Mouse (Mus musculus) limb, embryonic 14.5 days (tissue): Measurements from ENCODE around the gene Npas2. TPM values are rescaled to one million over a fixed set of nuclear protein-coding genes. Genes with fewer than 3 reads are reported as not detected.

Experiments used
- ATAC-seq: fragments of 200-750 bp; cut with Nextera tagmentation; 2 replicates; pipeline ENCODE4 v1.8.0; 2017; ENCODE audit warnings: low read depth, moderate number of reproducible peaks, moderate TSS enrichment; ENCODE audit not compliant: low FRiP score
- DNase-seq: peaks from one replicate; pipeline ENCODE4 v3.0.0-alpha.2; 2015; ENCODE audit warnings: low spot score
- H3K27ac ChIP-seq: fragments of 300-500 bp; sonication (generic); replicated peaks from 2 replicates; pipeline ENCODE4 v1.5.1; 2014; ENCODE audit warnings: low read depth, mild to moderate bottlenecking, low read length, moderate library complexity, mixed read lengths
- H3K27me3 ChIP-seq: fragments of 300-500 bp; sonication (generic); 2 replicates; pipeline ENCODE4 v1.6.1; 2014; ENCODE audit warnings: low read length, mixed read lengths; ENCODE audit not compliant: control insufficient read depth, insufficient read depth
- H3K36me3 ChIP-seq: fragments of 300-500 bp; sonication (generic); 2 replicates; pipeline ENCODE4 v1.6.1; 2014; ENCODE audit warnings: mild to moderate bottlenecking, low read length, moderate library complexity, mixed read lengths; ENCODE audit not compliant: control insufficient read depth, insufficient read depth
- H3K4me1 ChIP-seq: fragments of 300-500 bp; sonication (generic); 2 replicates; pipeline ENCODE4 v1.6.1; 2014; ENCODE audit warnings: antibody characterized with exemption, low read length, mixed read lengths; ENCODE audit not compliant: control insufficient read depth, insufficient read depth
- H3K4me2 ChIP-seq: fragments of 300-500 bp; sonication (generic); replicated peaks from 2 replicates; pipeline ENCODE4 v1.6.1; 2014; ENCODE audit warnings: low read depth, mild to moderate bottlenecking, low read length, moderate library complexity; ENCODE audit not compliant: severe bottlenecking
- H3K4me3 ChIP-seq: fragments of 300-500 bp; sonication (generic); replicated peaks from 2 replicates; pipeline ENCODE4 v1.5.1; 2014; ENCODE audit warnings: low read length
- H3K9ac ChIP-seq: fragments of 300-500 bp; sonication (generic); 2 replicates; pipeline ENCODE4 v1.6.1; 2014; ENCODE audit warnings: mild to moderate bottlenecking, low read depth, low read length, moderate library complexity; ENCODE audit not compliant: severe bottlenecking
- H3K9me3 ChIP-seq: fragments of 300-500 bp; sonication (generic); 2 replicates; pipeline ENCODE4 v1.6.1; 2016; ENCODE audit warnings: low read length; ENCODE audit not compliant: control insufficient read depth
- POLR2A ChIP-seq: fragments of 200-500 bp; IDR thresholded peaks from 2 replicates; pipeline ENCODE4 v1.8.0; 2012; ENCODE audit warnings: inconsistent platforms, mild to moderate bottlenecking, moderate library complexity, borderline replicate concordance; ENCODE audit not compliant: insufficient read depth, insufficient read length; ENCODE audit errors: extremely low read depth
- WGBS: fragments of 180-500 bp; shearing (Covaris S2); extraction: QIAGEN DNeasy Blood & Tissue Kit; methylation state at CpG from one replicate; pipeline ENCODE4 v1.1.7; 2014; 5-methylcytosine and 5-hydroxymethylcytosine counted together
- polyA plus RNA-seq, 2 experiments: library from polyadenylated mRNA; depleted of rRNA in 1 of 2; stranded (reverse) in 1 of 2; unstranded in 1 of 2; fragments of >200 nt; fragmentation: Nextera tagmentation in 1 of 2; extraction: Ambion mirVana in 1 of 2; gene quantifications; 2 replicates each; pipeline versions ENCODE4 v1.2.1 to v1.2.3; 2012 to 2014

Npas2 gene
- polyA plus RNA-seq, 2 experiments = 2.0 to 3.2 TPM

DNA sequence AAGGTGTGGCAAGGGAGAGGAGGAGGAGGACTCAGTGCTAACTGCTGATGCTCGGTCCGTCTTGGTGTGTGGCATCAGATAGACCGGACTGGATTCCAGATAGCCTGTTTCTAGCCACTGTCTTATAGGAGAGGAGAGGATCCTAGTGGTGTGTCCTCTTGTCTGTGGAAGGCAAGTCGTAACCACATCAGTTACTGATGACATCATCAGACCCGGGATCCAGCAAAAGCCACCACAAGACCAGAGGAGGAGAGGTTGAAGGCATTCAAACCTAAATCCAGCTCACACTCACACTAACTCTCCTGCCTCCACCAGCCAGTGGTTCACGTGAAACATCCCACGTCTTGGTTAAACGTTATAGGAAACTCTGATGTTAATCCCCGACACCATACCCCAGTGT lies 62.5 kb downstream of the Npas2 start:
- Histone ChIP-seq H3K27me3 (no peaks in the 10 kb centered on the region), H3K9ac (no peak overlapping the region), H3K27ac (no peak overlapping the region), H3K4me2 (no peak overlapping the region), H3K36me3 (no peaks in the 10 kb centered on the region), H3K4me1 (no peaks in the 10 kb centered on the region; the same call in 1 of the 2 replicates), H3K9me3 (peaks cover 5% of the 10 kb centered on the region; the same call in 1 of the 2 replicates), H3K4me3 (no peak overlapping the region)
- ATAC-seq = no peak
- no peak for TF ChIP-seq POLR2A
- 88% methylated on average over 9 of the region's 9 CpGs for WGBS
- DNase-seq = no peak

DNA sequence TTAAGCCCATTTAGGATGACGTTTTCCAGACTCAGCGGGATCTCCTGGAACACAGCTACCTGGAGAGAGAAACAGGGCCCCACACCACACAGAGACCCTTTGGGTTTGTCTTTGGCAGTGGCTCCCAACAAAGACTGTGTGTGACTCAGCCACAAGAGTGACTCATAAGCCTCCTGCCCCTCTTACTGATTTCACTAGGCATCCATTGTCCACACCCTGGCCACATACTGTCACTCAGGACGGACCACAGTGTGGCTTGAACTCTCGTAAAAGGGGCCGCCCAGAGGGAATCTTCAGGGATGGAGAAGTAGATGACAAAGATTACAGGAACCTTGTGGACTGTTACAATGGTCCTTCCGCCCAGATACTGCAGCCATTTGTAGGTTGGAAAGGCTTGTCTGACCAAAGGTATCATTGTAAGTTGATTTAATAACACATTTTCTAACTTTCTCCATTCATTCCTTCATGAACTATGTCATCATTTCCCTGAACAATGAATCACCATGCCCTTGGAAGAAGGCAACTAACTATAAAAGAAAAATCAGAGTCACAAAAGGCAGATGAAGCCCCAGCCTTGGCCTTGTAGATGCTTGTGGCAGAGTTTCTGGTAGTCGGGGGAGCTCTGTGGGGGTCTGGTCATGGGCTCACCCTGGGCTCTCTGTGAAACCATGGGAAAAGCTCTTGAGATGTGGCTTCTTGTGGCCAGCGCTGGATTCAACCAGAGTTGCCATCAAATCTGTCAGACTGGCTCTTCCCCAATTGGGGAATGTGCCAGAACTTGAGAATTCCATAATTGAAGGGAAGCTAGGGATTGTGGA lies 63.2 kb downstream of the Npas2 start:
- no peak for DNase-seq
- WGBS = 77% methylated on average over 8 of the region's 8 CpGs
- H3K4me1 ChIP-seq = no peaks in the 10 kb centered on the region; the same call in 1 of the 2 replicates

DNA sequence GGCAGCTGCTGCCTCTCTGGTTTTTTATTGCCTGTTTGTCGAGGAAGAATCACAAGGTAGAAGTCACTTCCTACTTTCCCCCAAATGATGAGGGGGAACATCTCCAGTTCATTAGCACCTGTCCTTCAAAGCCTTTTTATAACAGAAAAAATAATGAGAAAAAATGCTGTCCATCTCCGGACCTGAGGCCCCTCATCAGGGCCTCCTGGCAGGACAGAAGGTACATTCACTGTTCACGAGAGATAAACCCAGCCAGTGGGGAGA lies 63.7 kb downstream of the Npas2 start:
- H3K4me2 ChIP-seq = no peak overlapping the region
- H3K27ac ChIP-seq = no peak overlapping the region
- H3K27me3 ChIP-seq = no peaks in the 10 kb centered on the region
- no peak overlapping the region for H3K4me3 ChIP-seq
- DNase-seq (no peak), ATAC-seq (no peak)
- no peaks in the 10 kb centered on the region for H3K36me3 ChIP-seq
- H3K9me3 ChIP-seq = peaks cover 5% of the 10 kb centered on the region; the same call in 1 of the 2 replicates
- WGBS = 46% methylated on average over 3 of the region's 3 CpGs
- H3K9ac ChIP-seq = no peak overlapping the region
- no peak for TF ChIP-seq POLR2A
- H3K4me1 ChIP-seq = no peaks in the 10 kb centered on the region; the same call in 1 of the 2 replicates

More for the DNA sequence above, 63.2 kb downstream of the Npas2 start:
- Histone ChIP-seq H3K4me3 (no peak overlapping the region), H3K27me3 (no peaks in the 10 kb centered on the region), H3K36me3 (no peaks in the 10 kb centered on the region), H3K27ac (no peak overlapping the region), H3K9ac (no peak overlapping the region), H3K9me3 (peaks cover 5% of the 10 kb centered on the region; the same call in 1 of the 2 replicates), H3K4me2 (no peak overlapping the region)
- TF ChIP-seq POLR2A = no peak
- ATAC-seq = no peak

DNA sequence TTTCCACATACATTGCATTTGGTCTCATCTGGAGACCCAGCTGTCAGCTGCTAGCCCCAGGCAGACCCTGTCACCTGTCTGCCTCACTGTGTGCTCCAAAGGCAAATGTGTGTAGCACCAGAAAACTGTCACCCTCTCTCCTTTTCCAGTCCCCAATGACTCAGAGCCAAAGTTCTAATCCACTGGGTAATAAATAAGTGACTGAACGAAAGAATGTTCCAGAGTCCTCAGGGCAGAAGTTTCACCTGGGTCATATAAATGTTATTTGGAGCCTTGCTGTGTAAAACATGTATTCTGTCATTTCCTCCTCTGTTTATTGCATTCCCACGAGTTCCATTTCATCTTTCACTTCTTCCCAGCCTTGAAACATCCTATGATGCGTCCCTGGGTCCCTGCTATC lies 66.1 kb downstream of the Npas2 start:
- Histone ChIP-seq H3K27me3 (no peaks in the 10 kb centered on the region), H3K27ac (no peak overlapping the region), H3K4me1 (no peaks in the 10 kb centered on the region; the same call in 1 of the 2 replicates), H3K4me3 (no peak overlapping the region), H3K9me3 (peaks cover 5% of the 10 kb centered on the region; the same call in 1 of the 2 replicates), H3K9ac (no peak overlapping the region), H3K36me3 (no peaks in the 10 kb centered on the region), H3K4me2 (no peak overlapping the region)
- TF ChIP-seq POLR2A = no peak
- peak; percentile 12 for DNase-seq
- no peak for ATAC-seq
- whole genome bisulfite sequencing = 32% methylated on average over 3 of the region's 3 CpGs

DNA sequence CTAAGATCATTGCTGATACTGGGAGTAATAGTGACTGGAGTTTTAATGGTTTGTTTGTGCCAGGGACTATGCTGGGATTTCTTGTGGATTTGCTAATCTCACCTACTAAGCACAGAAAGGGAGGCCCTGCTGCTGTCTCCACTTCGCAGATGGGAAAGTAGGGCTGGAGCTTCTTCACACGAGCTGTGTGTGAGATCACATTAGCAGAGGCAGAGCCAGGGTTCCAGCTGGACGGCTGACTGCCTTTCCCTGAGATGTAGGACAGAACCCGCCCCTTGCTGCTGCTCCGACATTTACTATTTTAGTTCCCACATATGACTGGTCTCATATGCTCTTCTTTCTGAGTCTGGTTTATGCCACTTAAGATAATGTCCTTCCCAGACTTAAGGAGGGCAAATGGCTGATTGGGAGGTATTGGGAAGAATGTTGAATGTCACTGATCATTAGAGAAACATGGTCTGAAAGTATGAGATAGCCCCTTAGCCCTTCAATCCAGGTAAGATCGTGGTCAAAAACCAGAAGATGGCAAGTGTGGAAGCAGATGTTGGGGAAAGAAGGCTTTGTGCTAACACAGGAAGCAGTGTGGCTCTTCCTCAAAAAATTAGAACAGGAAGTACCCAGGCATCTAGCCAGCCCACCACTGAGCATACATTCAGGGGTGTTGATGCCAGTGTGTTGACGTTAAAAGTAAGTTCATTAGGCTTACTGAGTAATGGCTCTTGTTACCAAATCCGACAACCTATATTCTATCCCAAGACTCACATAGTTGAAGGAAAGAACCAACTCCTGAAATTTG lies 66.8 kb downstream of the Npas2 start:
- no peak for TF ChIP-seq POLR2A

More for the DNA sequence above, 66.8 kb downstream of the Npas2 start:
- H3K4me3 ChIP-seq = no peak overlapping the region
- no peak overlapping the region for H3K4me2 ChIP-seq
- ATAC-seq (no peak), DNase-seq (no peak)
- peaks cover 5% of the 10 kb centered on the region; the same call in 1 of the 2 replicates for H3K9me3 ChIP-seq
- H3K27ac ChIP-seq = no peak overlapping the region
- WGBS = 68% methylated on average over 8 of the region's 8 CpGs
- no peaks in the 10 kb centered on the region for H3K36me3 ChIP-seq
- no peak overlapping the region for H3K9ac ChIP-seq
- H3K4me1 ChIP-seq = no peaks in the 10 kb centered on the region; the same call in 1 of the 2 replicates
- H3K27me3 ChIP-seq = no peaks in the 10 kb centered on the region
